19 mouse cellular contexts compared by ENCODE assay signal in genomic region chr13:72122230-72122627, GRCm38 (mm10).
DNase-seq lines count a peak whose midpoint lies in the region; ATAC-seq and TF ChIP-seq lines count a peak whose summit lies in the region.
"Had no signal": no experiment of that assay in that cellular context is flagged by ENCODE, and none has a peak within 500 bp of the region (broad histone marks: within the 10 kb centered on the region; RNA-seq: fewer than 3 reads in every experiment).

No protein-coding gene starts in this region.

- no peak for DNase-seq in hindbrain, embryonic 14.5 days (ENCODE audit: low spot score)
- peak; percentile 72 for DNase-seq in brain, embryonic 14.5 days (ENCODE audit: low read depth)
- peak; percentile 8 for DNase-seq in forebrain, postnatal 0 days
- DNase-seq in spleen, adult 12 weeks (ENCODE audit: low spot score) = no peak
- no peak for DNase-seq in layer of hippocampus, adult 18-20 months (ENCODE audit: low spot score in 2 of 2)
- DNase-seq in yolk sac, embryonic 10.5 days (ENCODE audit: low spot score) = no peak
- DNase-seq: adrenal gland, postnatal 36 days; heart, postnatal 10 days; kidney, postnatal 36 days; liver, embryonic 13.5 days; right cerebral cortex, postnatal 25 days; thymus, adult 18-20 months had no signal

- H3K27ac ChIP-seq in hindbrain, embryonic 15.5 days (replicated peaks) = no peak overlapping the region
- no peak overlapping the region for H3K27ac ChIP-seq in hindbrain, embryonic 14.5 days
- no peak overlapping the region for H3K27ac ChIP-seq in forebrain, postnatal 0 days (ENCODE audit: low read depth, low read length)
- H3K27ac ChIP-seq in midbrain, embryonic 16.5 days (ENCODE audit: low read length) = no peak overlapping the region
- H3K27ac ChIP-seq: embryonic facial prominence, embryonic 12.5 days; liver, embryonic 13.5 days had no signal

- no peak for TF ChIP-seq POLR2A in brain, embryonic 14.5 days (IDR thresholded peaks at IDR 0.05; ENCODE audit: borderline replicate concordance, extremely low read depth, insufficient read depth, insufficient read length, poor library complexity, severe bottlenecking)

- no peak overlapping the region; the same call in 1 of the 2 replicates for H3K4me2 ChIP-seq in hindbrain, embryonic 15.5 days
- H3K4me2 ChIP-seq in hindbrain, embryonic 14.5 days (replicated peaks) = no peak overlapping the region
- H3K4me2 ChIP-seq in forebrain, postnatal 0 days (ENCODE audit: low read depth) = no peak overlapping the region
- peak overlapping the region; percentile 13; the same call in 1 of the 2 replicates for H3K4me2 ChIP-seq in midbrain, embryonic 16.5 days (ENCODE audit: low read length)
- H3K4me2 ChIP-seq: embryonic facial prominence, embryonic 12.5 days; liver, embryonic 13.5 days had no signal

- peak; percentile 27; the same call in 1 of the 2 replicates for ATAC-seq in hindbrain, embryonic 15.5 days (ENCODE audit: low FRiP score, low read depth)
- ATAC-seq in hindbrain, embryonic 14.5 days (ENCODE audit: low FRiP score) = no peak
- 0 out of 2 replicates have a peak, but pooled peaks have one; percentile 14 for ATAC-seq in forebrain, postnatal 0 days
- ATAC-seq in midbrain, embryonic 16.5 days = peak; percentile 43
- ATAC-seq: intestine, postnatal 0 days; lung, postnatal 0 days had no signal

- peaks cover 9% of the 10 kb centered on the region for H3K4me1 ChIP-seq in hindbrain, embryonic 15.5 days (replicated peaks)
- peaks cover 11% of the 10 kb centered on the region for H3K4me1 ChIP-seq in hindbrain, embryonic 14.5 days (replicated peaks; ENCODE audit: control insufficient read depth, insufficient read depth, low read length)
- H3K4me1 ChIP-seq in forebrain, postnatal 0 days (ENCODE audit: insufficient read depth) = no peaks in the 10 kb centered on the region
- peaks cover 15% of the 10 kb centered on the region for H3K4me1 ChIP-seq in midbrain, embryonic 16.5 days (ENCODE audit: control insufficient read depth, insufficient read depth, low read length)
- H3K4me1 ChIP-seq: liver, embryonic 13.5 days; megakaryocyte, embryonic 14.5 days had no signal

- no peaks in the 10 kb centered on the region for H3K9me3 ChIP-seq in hindbrain, embryonic 15.5 days
- no peaks in the 10 kb centered on the region for H3K9me3 ChIP-seq in hindbrain, embryonic 14.5 days (ENCODE audit: control insufficient read depth, low read length)
- H3K9me3 ChIP-seq in forebrain, postnatal 0 days (ENCODE audit: low read length) = no peaks in the 10 kb centered on the region
- no peaks in the 10 kb centered on the region for H3K9me3 ChIP-seq in midbrain, embryonic 16.5 days (replicated peaks; ENCODE audit: control insufficient read depth, low read length, poor library complexity, severe bottlenecking)
- H3K9me3 ChIP-seq: embryonic facial prominence, embryonic 12.5 days; liver, embryonic 13.5 days had no signal

- H3K9ac ChIP-seq in hindbrain, embryonic 15.5 days = no peak overlapping the region
- no peak overlapping the region for H3K9ac ChIP-seq in hindbrain, embryonic 14.5 days
- H3K9ac ChIP-seq in forebrain, postnatal 0 days = no peak overlapping the region
- no peak overlapping the region for H3K9ac ChIP-seq in midbrain, embryonic 16.5 days (ENCODE audit: low read depth, low read length)
- H3K9ac ChIP-seq: embryonic facial prominence, embryonic 12.5 days; liver, embryonic 13.5 days had no signal

- WGBS in hindbrain, embryonic 15.5 days = 37% methylated on average over 11 of the region's 11 CpGs
- 41% methylated on average over 11 of the region's 11 CpGs for WGBS in hindbrain, embryonic 14.5 days
- WGBS in forebrain, postnatal 0 days = 10% methylated on average over 11 of the region's 11 CpGs
- 8% methylated on average over 11 of the region's 11 CpGs for WGBS in midbrain, embryonic 16.5 days

- no peak for TF ChIP-seq CTCF in brain, embryonic 14.5 days (IDR thresholded peaks at IDR 0.05; ENCODE audit: borderline replicate concordance, extremely low read depth, insufficient read depth, insufficient read length)
- TF ChIP-seq CTCF in forebrain, postnatal 0 days (IDR thresholded peaks at IDR 0.05; ENCODE audit: low read depth) = no peak

- H3K36me3 ChIP-seq in hindbrain, embryonic 15.5 days = no peaks in the 10 kb centered on the region
- no peaks in the 10 kb centered on the region for H3K36me3 ChIP-seq in hindbrain, embryonic 14.5 days (replicated peaks; ENCODE audit: control insufficient read depth, insufficient read depth)
- no peaks in the 10 kb centered on the region for H3K36me3 ChIP-seq in forebrain, postnatal 0 days (ENCODE audit: insufficient read depth)
- H3K36me3 ChIP-seq in midbrain, embryonic 16.5 days (ENCODE audit: control insufficient read depth, insufficient read depth, low read length) = no peaks in the 10 kb centered on the region
- H3K36me3 ChIP-seq: embryonic facial prominence, embryonic 12.5 days; G1E; liver, embryonic 13.5 days had no signal

- H3K4me3 ChIP-seq in hindbrain, embryonic 15.5 days = no peak overlapping the region
- no peak overlapping the region for H3K4me3 ChIP-seq in hindbrain, embryonic 14.5 days (replicated peaks; ENCODE audit: low read length)
- H3K4me3 ChIP-seq in forebrain, postnatal 0 days (ENCODE audit: low read depth, low read length) = no peak overlapping the region
- H3K4me3 ChIP-seq in midbrain, embryonic 16.5 days (ENCODE audit: low read depth, low read length) = no peak overlapping the region
- H3K4me3 ChIP-seq: embryonic facial prominence, embryonic 12.5 days; liver, embryonic 13.5 days; megakaryocyte, embryonic 14.5 days had no signal

- H3K27me3 ChIP-seq in hindbrain, embryonic 15.5 days = no peaks in the 10 kb centered on the region
- H3K27me3 ChIP-seq in hindbrain, embryonic 14.5 days (ENCODE audit: control insufficient read depth, insufficient read depth, low read length) = no peaks in the 10 kb centered on the region
- H3K27me3 ChIP-seq in forebrain, postnatal 0 days (ENCODE audit: insufficient read depth, low read length) = no peaks in the 10 kb centered on the region
- peaks cover 9% of the 10 kb centered on the region for H3K27me3 ChIP-seq in midbrain, embryonic 16.5 days (ENCODE audit: control insufficient read depth, insufficient read depth, low read depth, low read length)
- H3K27me3 ChIP-seq: liver, embryonic 13.5 days; megakaryocyte, embryonic 14.5 days had no signal

Comparison
In these comparisons a context has a peak if more than half of its experiments do, and no peak if none do; other contexts are left out.
1. DNase-seq: peak in brain, embryonic 14.5 days (single experiment) and forebrain, postnatal 0 days (single experiment); none in hindbrain, embryonic 14.5 days (single experiment), spleen, adult 12 weeks (single experiment), layer of hippocampus, adult 18-20 months (0 of 2) and yolk sac, embryonic 10.5 days (single experiment).